ENCODE assay signal across 9 mouse cellular contexts in the genomic region with DNA sequence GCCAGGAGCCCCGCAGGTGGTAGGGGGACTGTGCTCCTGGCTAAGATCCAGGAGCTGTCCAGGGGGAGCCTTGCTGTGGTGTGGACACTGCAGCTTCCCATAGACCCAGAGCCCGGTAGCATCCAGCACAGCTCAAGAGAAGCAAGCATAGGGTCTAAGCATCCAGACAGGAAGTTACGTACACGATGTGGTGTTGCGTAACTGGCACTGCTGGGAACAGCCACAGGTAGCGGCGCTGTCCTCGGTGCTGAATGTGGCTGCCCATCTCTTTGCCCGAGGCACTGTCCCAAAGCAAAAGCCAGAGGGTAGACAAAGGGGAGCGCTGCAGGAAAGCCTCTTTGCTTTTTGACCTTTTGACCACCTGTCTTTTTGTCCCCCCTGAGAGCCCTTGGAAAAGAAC. TPM values are rescaled to one million over a fixed set of nuclear protein-coding genes. Genes with fewer than 3 reads are reported as not detected.
DNase-seq lines count a peak whose midpoint lies in the region; ATAC-seq and TF ChIP-seq lines count a peak whose summit lies in the region.
"Had no signal": no experiment of that assay in that cellular context is flagged by ENCODE, and none has a peak within 500 bp of the region (broad histone marks: within the 10 kb centered on the region; RNA-seq: fewer than 3 reads in every experiment).

No protein-coding gene starts in this region.

- no peak overlapping the region for H3K27ac ChIP-seq in forebrain, embryonic 14.5 days (ENCODE audit: low read depth, low read length)
- H3K27ac ChIP-seq in forebrain, embryonic 16.5 days (ENCODE audit: low read length), result no peak overlapping the region
- no peak overlapping the region for H3K27ac ChIP-seq in embryonic facial prominence, embryonic 10.5 days (replicated peaks)
- no peak overlapping the region for H3K27ac ChIP-seq in lung, embryonic 16.5 days (ENCODE audit: low read length)
- H3K27ac ChIP-seq in intestine, postnatal 0 days (ENCODE audit: low read depth, low read length), result no peak overlapping the region

- H3K4me1 ChIP-seq in forebrain, embryonic 14.5 days (ENCODE audit: control insufficient read depth, insufficient read depth, low read length), result no peaks in the 10 kb centered on the region
- no peaks in the 10 kb centered on the region for H3K4me1 ChIP-seq in forebrain, embryonic 16.5 days (replicated peaks; ENCODE audit: control insufficient read depth, insufficient read depth, low read length)
- peaks cover 15% of the 10 kb centered on the region for H3K4me1 ChIP-seq in embryonic facial prominence, embryonic 10.5 days
- H3K4me1 ChIP-seq in lung, embryonic 16.5 days (replicated peaks; ENCODE audit: control insufficient read depth, insufficient read depth, low read length), result no peaks in the 10 kb centered on the region
- H3K4me1 ChIP-seq in intestine, postnatal 0 days (replicated peaks; ENCODE audit: control insufficient read depth, insufficient read depth, low read length), result no peaks in the 10 kb centered on the region

- no peak for TF ChIP-seq CTCF in intestine, postnatal 0 days (IDR thresholded peaks at IDR 0.05; ENCODE audit: low read depth)

- DNase-seq in forebrain, embryonic 14.5 days (ENCODE audit: low spot score), result peak; percentile 7
- DNase-seq in A20 (ENCODE audit: low read depth, low spot score), result peak; percentile 40
- peak; percentile 78 for DNase-seq in embryonic facial prominence, embryonic 10.5 days (ENCODE audit: low spot score)
- DNase-seq in left cerebral cortex, postnatal 14 days (ENCODE audit: low spot score in 2 of 2), result no peak
- DNase-seq in cerebellum, postnatal 25 days, result no peak

- H3K9ac ChIP-seq in forebrain, embryonic 14.5 days (ENCODE audit: low read length), result no peak overlapping the region
- no peak overlapping the region for H3K9ac ChIP-seq in forebrain, embryonic 16.5 days (replicated peaks; ENCODE audit: low read depth, low read length)
- no peak overlapping the region for H3K9ac ChIP-seq in lung, embryonic 16.5 days (ENCODE audit: low read length)
- no peak overlapping the region for H3K9ac ChIP-seq in intestine, postnatal 0 days (ENCODE audit: low read depth, low read length)

- H3K9me3 ChIP-seq in forebrain, embryonic 14.5 days (replicated peaks; ENCODE audit: control insufficient read depth, low read length), result no peaks in the 10 kb centered on the region
- H3K9me3 ChIP-seq in forebrain, embryonic 16.5 days (ENCODE audit: control insufficient read depth, low read length), result no peaks in the 10 kb centered on the region
- H3K9me3 ChIP-seq in embryonic facial prominence, embryonic 10.5 days, result 0 out of 2 replicates have a peak, but pooled peaks cover 2% of the 10 kb centered on the region
- no peaks in the 10 kb centered on the region for H3K9me3 ChIP-seq in lung, embryonic 16.5 days (ENCODE audit: control insufficient read depth, low read length)
- no peaks in the 10 kb centered on the region for H3K9me3 ChIP-seq in intestine, postnatal 0 days (ENCODE audit: control insufficient read depth)

- WGBS in forebrain, embryonic 14.5 days, result 14% methylated on average over 10 of the region's 10 CpGs
- 14% methylated on average over 10 of the region's 10 CpGs for WGBS in forebrain, embryonic 16.5 days
- 18% methylated on average over 10 of the region's 10 CpGs for WGBS in embryonic facial prominence, embryonic 10.5 days
- WGBS in lung, embryonic 16.5 days, result 16% methylated on average over 10 of the region's 10 CpGs
- WGBS in intestine, postnatal 0 days, result 13% methylated on average over 10 of the region's 10 CpGs

- no peaks in the 10 kb centered on the region for H3K27me3 ChIP-seq in forebrain, embryonic 14.5 days (replicated peaks; ENCODE audit: control insufficient read depth, insufficient read depth, low read length)
- H3K27me3 ChIP-seq in forebrain, embryonic 16.5 days (replicated peaks; ENCODE audit: control insufficient read depth, insufficient read depth, low read length), result no peaks in the 10 kb centered on the region
- H3K27me3 ChIP-seq in embryonic facial prominence, embryonic 10.5 days (replicated peaks; ENCODE audit: low read depth, poor library complexity, severe bottlenecking), result peaks cover 6% of the 10 kb centered on the region
- no peaks in the 10 kb centered on the region for H3K27me3 ChIP-seq in lung, embryonic 16.5 days (ENCODE audit: control insufficient read depth, insufficient read depth, low read depth, low read length)
- H3K27me3 ChIP-seq in intestine, postnatal 0 days (replicated peaks; ENCODE audit: control insufficient read depth, insufficient read depth, low read length), result no peaks in the 10 kb centered on the region
- H3K27me3 ChIP-seq: Patski had no signal

- no peak overlapping the region for H3K4me3 ChIP-seq in forebrain, embryonic 14.5 days (ENCODE audit: low read depth, low read length)
- no peak overlapping the region for H3K4me3 ChIP-seq in forebrain, embryonic 16.5 days (replicated peaks; ENCODE audit: low read length)
- H3K4me3 ChIP-seq in embryonic facial prominence, embryonic 10.5 days, result no peak overlapping the region
- H3K4me3 ChIP-seq in lung, embryonic 16.5 days (ENCODE audit: low read length), result no peak overlapping the region
- H3K4me3 ChIP-seq in intestine, postnatal 0 days (ENCODE audit: low read depth, low read length), result no peak overlapping the region

- no peak overlapping the region for H3K4me2 ChIP-seq in forebrain, embryonic 14.5 days (ENCODE audit: low read length)
- no peak overlapping the region for H3K4me2 ChIP-seq in forebrain, embryonic 16.5 days (ENCODE audit: low read length)
- no peak overlapping the region for H3K4me2 ChIP-seq in lung, embryonic 16.5 days (ENCODE audit: low read depth, low read length)
- H3K4me2 ChIP-seq in intestine, postnatal 0 days (replicated peaks; ENCODE audit: low read depth), result no peak overlapping the region

- H3K36me3 ChIP-seq in forebrain, embryonic 14.5 days (ENCODE audit: control insufficient read depth, insufficient read depth, low read length), result no peaks in the 10 kb centered on the region
- no peaks in the 10 kb centered on the region for H3K36me3 ChIP-seq in forebrain, embryonic 16.5 days (ENCODE audit: control insufficient read depth, insufficient read depth)
- H3K36me3 ChIP-seq in embryonic facial prominence, embryonic 10.5 days (replicated peaks), result no peaks in the 10 kb centered on the region
- no peaks in the 10 kb centered on the region for H3K36me3 ChIP-seq in lung, embryonic 16.5 days (ENCODE audit: control insufficient read depth, insufficient read depth, low read length)
- no peaks in the 10 kb centered on the region for H3K36me3 ChIP-seq in intestine, postnatal 0 days (ENCODE audit: control insufficient read depth, insufficient read depth)

- ATAC-seq in forebrain, embryonic 14.5 days, result no peak
- ATAC-seq in forebrain, embryonic 16.5 days, result no peak
- ATAC-seq in lung, embryonic 16.5 days (ENCODE audit: low read depth), result peak; percentile 31; the same call in 1 of the 2 replicates
- no peak for ATAC-seq in intestine, postnatal 0 days
- ATAC-seq: Patski had no signal

- intact Hi-C loops in left cerebral cortex, postnatal 14 days (cut with DNase I), result no loop called here

RNA-seq across cellular contexts. Expression of a gene that starts 6.1 kb away (rescaled TPM):
- polyA plus RNA-seq in forebrain, embryonic 14.5 days (2014; fragmentation: Nextera tagmentation; extraction: Ambion mirVana), result 0.88 and 1.4 TPM in 2 replicates
- polyA plus RNA-seq in forebrain, embryonic 16.5 days (2015; fragmentation: Nextera tagmentation; extraction: Ambion mirVana), result 1.2 and 1.7 TPM in 2 replicates
- polyA plus RNA-seq in embryonic facial prominence, embryonic 10.5 days (2016; fragmentation: Nextera tagmentation; extraction: Ambion mirVana), result 7.1 and 7.6 TPM in 2 replicates
- polyA plus RNA-seq in lung, embryonic 16.5 days (2015; fragmentation: Nextera tagmentation; extraction: Ambion mirVana), result 8.1 and 9.0 TPM in 2 replicates
- 1 to 10 TPM; 2.1 TPM for total RNA-seq in left cerebral cortex, postnatal 14 days (2021)
- 4.0 and 4.4 TPM in 2 replicates for polyA plus RNA-seq in intestine, postnatal 0 days (2015; fragmentation: Nextera tagmentation; extraction: Ambion mirVana)

RNA-seq across cellular contexts. Expression of a gene that starts 43.3 kb away (rescaled TPM):
- 6.1 and 8.3 TPM in 2 replicates for polyA plus RNA-seq in forebrain, embryonic 14.5 days (2014; fragmentation: Nextera tagmentation; extraction: Ambion mirVana)
- polyA plus RNA-seq in forebrain, embryonic 16.5 days (2015; fragmentation: Nextera tagmentation; extraction: Ambion mirVana), result 9.1 and 9.3 TPM in 2 replicates
- polyA plus RNA-seq in embryonic facial prominence, embryonic 10.5 days (2016; fragmentation: Nextera tagmentation; extraction: Ambion mirVana), result 10.0 and 10.2 TPM in 2 replicates
- polyA plus RNA-seq in lung, embryonic 16.5 days (2015; fragmentation: Nextera tagmentation; extraction: Ambion mirVana), result 9.1 and 10.6 TPM in 2 replicates
- 1 to 10 TPM; 6.9 to 7.4 TPM for total RNA-seq in left cerebral cortex, postnatal 14 days (2021)
- polyA plus RNA-seq in intestine, postnatal 0 days (2015; fragmentation: Nextera tagmentation; extraction: Ambion mirVana), result 3.6 and 4.6 TPM in 2 replicates

RNA-seq across cellular contexts. Expression of a gene that starts 51.3 kb away (rescaled TPM):
- polyA plus RNA-seq in forebrain, embryonic 14.5 days (2014; fragmentation: Nextera tagmentation; extraction: Ambion mirVana), result 14.5 and 15.2 TPM in 2 replicates
- 13.0 and 15.9 TPM in 2 replicates for polyA plus RNA-seq in forebrain, embryonic 16.5 days (2015; fragmentation: Nextera tagmentation; extraction: Ambion mirVana)
- 10.9 and 11.0 TPM in 2 replicates for polyA plus RNA-seq in embryonic facial prominence, embryonic 10.5 days (2016; fragmentation: Nextera tagmentation; extraction: Ambion mirVana)
- polyA plus RNA-seq in lung, embryonic 16.5 days (2015; fragmentation: Nextera tagmentation; extraction: Ambion mirVana), result 13.9 and 14.3 TPM in 2 replicates
- 10 to 100 TPM; 24.8 to 29.5 TPM for total RNA-seq in left cerebral cortex, postnatal 14 days (2021)
- polyA plus RNA-seq in intestine, postnatal 0 days (2015; fragmentation: Nextera tagmentation; extraction: Ambion mirVana), result 19.7 and 21.4 TPM in 2 replicates

Comparison
In these comparisons a context has a peak if more than half of its experiments do, and no peak if none do; other contexts are left out.
1. DNase-seq: peak in forebrain, embryonic 14.5 days (single experiment), A20 (single experiment) and embryonic facial prominence, embryonic 10.5 days (single experiment); none in left cerebral cortex, postnatal 14 days (0 of 2) and cerebellum, postnatal 25 days (0 of 2).